Mouse (Mus musculus): ENCODE results near the gene Fto.
A peak's percentile ranks its signal among the peaks of the same experiment; 100 is the strongest.

The Fto gene

DNA sequence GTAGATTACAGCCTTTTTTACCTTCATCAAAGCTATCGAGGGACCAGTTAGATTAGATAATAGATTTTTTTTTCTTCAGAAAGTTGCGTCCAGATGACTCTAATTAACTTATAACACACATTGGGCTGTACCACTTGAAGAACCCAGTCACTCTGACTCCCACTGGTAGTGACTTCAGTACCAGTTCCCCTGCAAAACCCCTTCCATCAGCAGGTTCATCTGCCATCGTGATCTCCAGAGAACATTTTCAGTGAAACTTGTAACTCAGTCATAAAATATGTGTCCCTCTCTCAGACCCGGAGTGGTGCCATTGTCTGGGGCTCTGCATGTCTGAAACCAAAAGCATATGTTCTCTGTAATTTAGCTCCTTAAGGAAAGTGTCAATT is 211.5 kb downstream of the Fto start:
- no peak for DNase-seq (ENCODE audit: low spot score in 2 of 2)

DNA sequence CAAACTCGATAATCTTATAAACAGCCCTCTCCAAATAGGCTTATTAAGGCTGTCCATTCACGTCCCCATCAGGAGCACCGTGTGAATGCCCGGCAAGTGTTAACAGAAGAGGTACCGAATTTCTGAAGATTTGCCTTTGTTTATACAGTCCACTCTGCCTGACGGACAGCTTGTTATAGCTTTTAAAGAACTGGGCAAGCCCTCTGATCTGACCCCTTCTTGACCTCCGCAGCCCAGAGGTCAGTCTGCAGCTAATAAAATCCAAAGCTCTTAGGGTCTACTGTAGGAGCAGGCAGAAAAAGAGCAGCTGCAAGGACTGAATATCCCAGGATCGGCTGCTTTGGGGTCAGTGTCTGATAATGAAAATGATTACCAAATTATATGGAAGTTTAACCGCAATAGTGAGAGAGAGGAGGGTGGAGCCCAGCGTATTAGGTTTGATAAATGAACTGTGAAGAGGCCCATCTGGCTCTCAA is 212.1 kb downstream of the Fto start:
- no peak for DNase-seq (ENCODE audit: low spot score in 2 of 2)

DNA sequence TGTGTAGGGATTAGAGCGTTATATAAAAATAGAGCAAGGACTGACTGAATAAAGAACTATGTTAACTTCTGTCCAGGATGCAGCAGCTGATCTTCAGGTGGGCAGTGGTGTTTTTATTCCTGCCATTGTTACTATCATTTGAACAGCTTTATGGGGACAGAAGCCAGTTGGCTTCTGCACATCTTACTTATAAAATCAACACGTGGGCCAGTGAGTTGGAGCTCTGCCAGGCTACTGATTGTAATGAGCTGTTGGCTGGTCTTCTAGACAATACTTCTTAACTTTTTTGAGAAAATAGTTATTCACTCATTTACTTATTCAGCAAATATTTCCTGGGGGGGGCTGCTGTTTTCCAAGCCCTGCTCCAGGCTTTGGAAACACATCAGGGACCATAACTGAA is 215.6 kb downstream of the Fto start:
- DNase-seq (ENCODE audit: low spot score in 2 of 2) = peak; percentile 59 to 60

DNA sequence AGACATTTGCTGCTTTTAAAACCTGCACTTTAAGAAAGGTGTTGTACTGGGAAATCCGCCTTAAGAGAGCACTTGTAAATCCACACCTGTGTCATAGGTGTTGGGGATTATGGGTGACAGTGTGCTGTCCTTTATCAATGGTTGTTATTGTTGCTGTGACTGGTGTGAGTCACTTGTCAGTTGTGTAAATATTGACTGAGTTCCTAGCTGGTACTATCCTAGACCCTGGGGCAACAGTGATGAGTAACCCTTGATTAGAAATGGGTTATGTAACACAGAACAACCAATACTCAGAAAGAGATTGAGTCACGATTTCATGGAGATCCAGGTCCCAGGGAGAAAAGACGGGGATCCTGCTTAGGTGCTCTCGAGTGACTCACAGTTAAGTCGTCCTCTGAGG is 216.4 kb downstream of the Fto start:
- DNase-seq (ENCODE audit: low spot score in 2 of 2) = no peak

DNA sequence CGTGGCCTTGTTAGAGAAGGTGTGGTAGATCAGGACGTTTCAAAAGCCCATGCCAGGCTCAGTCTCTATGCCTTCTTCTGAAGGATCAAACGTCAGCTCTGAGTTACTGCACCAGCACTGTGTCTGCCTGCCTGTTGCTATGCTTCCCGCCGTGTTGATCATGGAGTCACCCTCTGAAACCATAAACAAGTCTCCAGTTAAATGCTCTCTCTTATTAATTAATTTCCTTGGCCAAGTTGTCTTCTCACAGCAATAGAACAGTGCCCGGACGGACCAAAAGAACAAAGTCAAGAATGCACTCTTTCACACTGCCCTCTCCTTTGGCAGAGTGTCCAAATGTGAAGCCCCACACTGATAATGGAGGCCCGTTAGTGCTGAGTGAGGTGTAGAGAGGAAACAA is 217.3 kb downstream of the Fto start:
- DNase-seq (ENCODE audit: low spot score in 2 of 2) = no peak

GRCm38 (mm10) chr8:91531971-91532370 is 218.6 kb downstream of the Fto start:
- DNase-seq (ENCODE audit: low spot score in 2 of 2) = peak; percentile 71 to 83

DNA sequence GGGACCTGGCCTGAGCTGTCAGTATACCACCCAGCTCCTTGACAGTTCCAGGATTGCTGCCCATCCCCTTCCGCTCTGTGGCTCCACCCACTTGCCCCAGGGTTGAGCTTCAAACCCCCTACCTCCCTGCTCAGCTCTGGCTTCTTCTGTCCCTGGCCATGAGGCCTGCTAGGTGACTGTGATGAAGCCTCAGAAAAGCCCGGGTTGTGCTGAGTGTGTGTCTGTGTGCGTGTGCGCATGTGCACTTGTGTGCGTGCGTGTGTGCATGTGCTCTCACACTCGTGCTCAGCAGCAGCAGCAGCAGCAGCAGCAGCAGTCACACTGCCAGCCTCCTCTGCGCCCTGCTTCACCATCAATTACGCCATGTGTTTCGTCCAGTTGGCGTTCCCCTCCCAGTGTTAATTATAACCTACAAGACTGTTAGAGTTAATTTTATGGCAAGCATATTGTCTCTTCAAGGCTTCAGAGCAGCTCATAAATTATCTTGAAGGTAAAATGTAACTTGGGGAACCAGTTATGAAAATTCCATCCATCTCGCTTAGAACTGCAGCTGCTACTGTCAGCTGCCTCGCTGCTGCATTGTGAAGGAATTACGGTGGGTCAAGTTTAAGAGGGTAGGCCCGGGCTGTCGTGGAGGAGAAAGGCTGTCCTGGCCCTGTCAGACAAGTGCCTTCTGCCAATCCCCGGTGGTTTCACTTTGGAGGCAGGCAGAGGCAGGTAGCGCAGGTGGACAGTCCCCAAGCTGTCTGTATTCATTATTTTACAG is 219.5 kb downstream of the Fto start:
- peak; percentile 52 to 64 for DNase-seq (ENCODE audit: low spot score in 2 of 2)

DNA sequence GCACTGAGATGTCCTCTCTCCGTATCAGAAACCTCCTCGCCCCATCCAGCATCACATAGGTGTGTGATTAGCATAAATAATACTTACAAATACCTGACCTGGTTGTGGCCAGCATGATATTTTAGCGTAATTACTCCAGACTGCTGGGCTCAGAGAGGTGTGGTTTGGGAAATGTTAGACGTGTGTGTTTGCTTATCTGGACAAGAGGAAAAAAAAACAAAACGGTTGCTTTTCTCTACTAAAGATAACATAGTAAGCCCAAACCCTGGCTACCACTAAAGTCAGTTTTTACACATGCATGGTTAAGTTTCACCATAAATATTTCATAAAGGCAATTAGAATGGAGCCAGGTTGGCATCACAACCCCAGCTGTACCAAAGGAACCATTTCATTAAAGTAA is 221.4 kb downstream of the Fto start:
- DNase-seq (ENCODE audit: low spot score in 2 of 2) = no peak

DNA sequence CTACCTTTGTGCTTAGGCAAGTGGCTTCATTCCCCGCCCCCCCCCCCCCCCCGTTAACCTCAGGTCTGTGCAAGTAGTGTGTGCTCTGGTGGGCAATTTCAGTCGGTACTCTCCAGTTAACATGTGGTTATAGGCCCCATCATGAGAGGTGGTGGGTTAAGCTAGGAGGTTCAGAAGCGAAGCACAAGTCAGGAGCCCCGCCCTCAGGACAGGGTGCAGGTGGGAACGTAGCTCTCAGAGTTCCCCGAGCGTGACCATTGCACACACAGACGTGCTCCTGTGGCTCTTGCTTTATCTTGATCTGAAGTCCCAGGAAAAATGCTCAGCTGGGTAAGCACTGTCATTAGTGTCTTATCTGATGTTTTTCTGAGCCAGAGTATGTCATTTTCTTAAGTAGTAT is 224.8 kb downstream of the Fto start:
- no peak for DNase-seq (ENCODE audit: low spot score in 2 of 2)

- DNase-seq (ENCODE audit: low spot score in 2 of 2) = no peak
Observed at GRCm38 (mm10) chr8:91538892-91539291, 225.6 kb downstream of the Fto start.

- DNase-seq (ENCODE audit: low spot score in 2 of 2) = no peak
Observed at GRCm38 (mm10) chr8:91539586-91539985, 226.3 kb downstream of the Fto start.

- no peak for DNase-seq (ENCODE audit: low spot score in 2 of 2)
Observed at GRCm38 (mm10) chr8:91541229-91541628, 227.9 kb downstream of the Fto start.

DNA sequence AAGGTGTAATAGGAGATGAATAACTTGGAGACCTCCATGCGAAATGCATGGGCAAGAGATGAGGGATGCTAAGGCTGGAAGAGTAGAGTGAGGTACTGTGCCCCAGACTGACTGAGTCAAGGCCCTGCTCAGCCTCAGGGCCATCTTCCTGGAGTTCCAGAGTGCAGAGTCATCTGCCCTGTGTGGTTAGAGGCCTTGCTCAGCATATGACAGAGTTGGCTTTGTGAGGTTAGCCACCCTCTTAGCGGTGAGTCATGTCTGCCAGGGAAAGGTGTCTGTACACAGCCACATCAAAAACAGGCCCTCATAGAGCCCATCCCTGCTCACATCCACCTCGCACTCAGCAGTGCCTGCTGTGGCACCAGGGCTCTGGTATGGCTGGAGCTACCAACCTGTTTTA is 232.2 kb downstream of the Fto start:
- DNase-seq (ENCODE audit: low spot score in 2 of 2) = no peak

DNA sequence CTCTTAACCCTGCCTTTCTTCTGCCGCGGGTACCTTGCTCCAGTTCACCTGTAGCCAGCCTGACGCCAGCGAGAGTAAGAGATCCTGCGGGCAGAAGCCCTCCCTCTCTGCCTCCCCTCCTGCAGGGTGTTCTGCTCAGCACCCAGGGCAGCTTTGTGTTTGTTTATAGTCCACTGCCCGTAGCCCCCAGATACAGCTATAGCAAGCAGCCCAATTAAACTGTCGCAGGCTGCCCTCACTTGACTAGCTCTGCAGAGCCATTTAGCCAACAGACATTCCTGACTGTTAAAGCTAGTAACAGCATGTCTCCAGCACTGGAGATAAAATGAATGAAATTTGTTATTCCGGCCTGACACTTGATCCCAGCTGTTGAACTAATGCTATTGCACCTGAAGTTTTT is 233.3 kb downstream of the Fto start:
- DNase-seq (ENCODE audit: low spot score in 2 of 2) = no peak

DNA sequence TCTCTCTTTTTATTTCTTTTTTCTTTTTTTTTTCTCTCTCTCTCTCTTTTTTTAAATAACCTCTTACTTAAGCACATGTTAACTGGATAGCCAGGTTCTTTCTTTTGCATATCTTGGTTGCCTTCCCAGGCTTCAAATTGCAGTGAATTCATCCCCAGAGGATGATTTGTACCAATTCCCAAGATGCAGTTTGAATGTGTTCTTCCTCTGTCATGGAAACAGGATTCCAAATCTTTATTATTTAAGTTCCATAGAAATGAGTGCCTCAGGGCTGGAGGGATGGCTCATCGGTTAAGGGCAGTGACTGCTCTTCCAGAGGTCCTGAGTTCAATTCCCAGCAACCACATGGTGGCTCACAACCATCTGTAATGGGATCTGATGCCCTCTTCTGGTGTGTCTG is 236.8 kb downstream of the Fto start:
- DNase-seq (ENCODE audit: low spot score in 2 of 2) = no peak

GRCm38 (mm10) chr8:91551166-91551765 is 237.9 kb downstream of the Fto start:
- no peak for DNase-seq (ENCODE audit: low spot score in 2 of 2)

DNA sequence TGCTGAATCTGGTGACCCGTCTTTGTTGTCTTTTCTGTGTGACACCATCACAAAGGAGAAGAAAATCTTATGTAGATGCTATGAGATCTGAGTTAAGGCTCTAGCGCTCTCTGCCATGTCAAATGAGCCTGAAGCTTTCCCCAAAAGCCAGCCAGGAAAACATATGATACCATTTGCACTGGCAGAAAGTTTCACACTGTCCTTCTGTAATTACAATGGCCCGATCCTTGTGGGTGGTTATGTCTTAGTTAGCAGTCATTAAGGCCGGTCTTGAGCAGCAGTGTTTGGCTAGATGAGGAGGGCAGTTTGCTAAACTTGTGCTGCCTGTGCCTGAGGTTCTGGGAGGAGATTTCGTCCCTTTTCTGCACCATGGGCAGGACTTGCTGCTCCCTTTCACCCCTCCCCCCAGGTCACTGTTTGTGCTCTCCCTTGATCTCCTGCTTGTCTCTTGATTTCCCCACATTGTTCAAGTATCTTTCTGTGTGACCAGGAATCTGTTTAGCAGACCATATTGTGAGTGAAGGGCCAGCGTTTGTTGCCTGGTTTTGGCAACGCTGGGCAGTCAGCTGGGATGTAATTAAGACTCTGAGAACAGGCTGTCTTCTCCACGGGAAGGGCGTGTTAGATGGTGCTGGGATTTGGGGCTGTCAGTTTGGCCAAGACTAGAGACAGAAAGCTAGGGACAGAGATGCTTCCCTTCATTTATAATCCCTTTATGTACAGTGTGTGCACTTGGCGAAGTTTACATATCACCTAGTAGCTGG is 238.6 kb downstream of the Fto start:
- peak; percentile 58 to 71 for DNase-seq (ENCODE audit: low spot score in 2 of 2)

DNA sequence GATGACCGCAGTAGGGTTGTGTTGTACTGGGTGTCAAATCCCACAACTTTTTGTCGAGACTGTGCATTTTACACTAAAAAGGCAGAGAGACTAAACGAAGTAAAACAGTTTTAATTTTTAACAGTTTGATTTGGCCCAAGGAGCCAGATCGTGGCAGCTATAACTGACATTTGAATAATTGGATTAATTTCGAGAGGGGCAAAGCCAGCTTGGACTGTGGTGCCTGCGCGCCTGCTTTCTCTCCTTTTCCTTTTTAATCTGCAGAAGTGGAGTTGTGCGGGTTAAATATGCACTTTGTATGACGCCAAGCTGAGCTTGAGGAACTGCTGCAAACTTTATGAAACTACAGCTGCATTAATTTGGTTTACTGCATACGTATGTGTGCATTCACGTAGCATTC is 239.3 kb downstream of the Fto start:
- no peak for DNase-seq (ENCODE audit: low spot score in 2 of 2)

- no peak for DNase-seq (ENCODE audit: low spot score in 2 of 2)
Observed at GRCm38 (mm10) chr8:91553387-91553786, 240.1 kb downstream of the Fto start.

DNA sequence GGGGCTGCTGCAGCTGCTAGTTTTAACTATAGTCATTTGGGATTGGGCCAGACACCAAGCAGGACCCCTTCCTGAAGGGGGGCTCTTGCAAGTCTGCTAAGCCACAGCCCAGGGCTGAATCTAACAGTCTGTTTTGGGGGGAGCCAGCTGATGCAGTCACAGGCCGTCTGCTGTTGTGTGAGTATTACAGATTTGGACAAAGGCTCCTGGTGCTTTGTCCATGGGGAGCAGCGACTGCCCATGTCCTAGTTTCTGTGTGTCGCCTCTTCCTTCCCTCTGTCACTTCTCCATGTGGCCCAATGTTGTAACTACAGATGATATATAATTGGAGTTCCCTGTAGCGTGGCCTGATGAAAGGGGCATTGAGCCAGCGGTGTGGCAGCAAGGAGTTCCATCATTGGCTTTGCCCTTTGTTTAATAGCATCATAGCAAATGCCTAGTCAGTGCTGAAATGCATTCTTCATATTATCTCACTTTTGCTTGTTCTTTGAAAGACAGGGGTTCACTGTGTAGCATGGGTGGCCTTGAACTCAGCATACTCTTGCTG is 243.8 kb downstream of the Fto start:
- DNase-seq (ENCODE audit: low spot score in 2 of 2) = no peak

- DNase-seq (ENCODE audit: low spot score in 2 of 2) = no peak
Observed at GRCm38 (mm10) chr8:91558408-91558807, 245.1 kb downstream of the Fto start.

DNA sequence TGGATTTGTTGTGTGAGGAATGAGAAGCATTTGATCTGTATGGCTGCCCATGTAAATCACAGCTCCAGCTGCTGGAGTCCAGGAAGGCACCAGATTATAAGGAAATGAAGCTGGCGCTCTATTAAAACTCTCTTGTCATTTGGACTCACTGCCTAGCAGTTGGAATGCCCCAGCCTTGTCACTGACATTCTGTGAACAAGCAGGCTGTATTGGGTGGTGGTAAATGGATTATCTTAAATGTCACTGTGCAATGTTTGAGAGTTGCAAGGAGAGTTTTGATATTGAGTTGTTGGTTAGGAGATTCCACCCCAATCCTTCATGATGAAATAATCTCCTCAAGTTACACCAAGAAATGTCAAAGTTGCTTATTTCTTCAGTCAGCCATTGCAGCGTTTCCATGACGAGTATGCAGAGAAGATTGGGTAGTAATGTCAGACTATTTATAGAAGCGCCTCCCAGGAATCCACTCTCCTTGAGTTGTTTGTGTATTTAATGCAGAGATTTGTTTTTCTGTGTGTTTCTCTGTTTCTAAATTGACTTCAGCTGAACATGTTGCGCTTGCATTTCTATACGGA is 246.8 kb downstream of the Fto start:
- DNase-seq (ENCODE audit: low spot score in 2 of 2) = no peak
